Mouse (Mus musculus) liver, embryonic 11.5 days (tissue): ENCODE data around the gene Mrps16. TPM values are rescaled to one million over a fixed set of nuclear protein-coding genes. Genes with fewer than 3 reads are reported as not detected.
A peak's percentile ranks its signal among the peaks of the same experiment; 100 is the strongest.

Source experiments
- ATAC-seq: fragments of 200-750 bp; cut with Nextera tagmentation; replicated peaks from 2 replicates; pipeline ENCODE4 v1.8.0; 2017; ENCODE audit warnings: moderate number of reproducible peaks, mild to moderate bottlenecking, moderate TSS enrichment, moderate library complexity; ENCODE audit not compliant: low FRiP score
- DNase-seq: peaks from one replicate; pipeline ENCODE4 v3.0.0-alpha.2; 2017; ENCODE audit warnings: low spot score
- H3K27ac ChIP-seq: fragments of 300-500 bp; sonication (generic); 2 replicates; pipeline ENCODE4 v1.5.1; 2014; ENCODE audit warnings: mild to moderate bottlenecking, low read depth, low read length, control low read depth
- H3K27me3 ChIP-seq: fragments of 300-500 bp; sonication (generic); replicated peaks from 2 replicates; pipeline ENCODE4 v1.6.1; 2014; ENCODE audit warnings: low read length, mixed read lengths; ENCODE audit not compliant: control insufficient read depth, insufficient read depth
- H3K36me3 ChIP-seq: fragments of 300-500 bp; sonication (generic); 2 replicates; pipeline ENCODE4 v1.6.1; 2014; ENCODE audit warnings: mild to moderate bottlenecking, low read length, moderate library complexity, mixed read lengths; ENCODE audit not compliant: control insufficient read depth, insufficient read depth
- H3K4me1 ChIP-seq: fragments of 300-500 bp; sonication (generic); replicated peaks from 2 replicates; pipeline ENCODE4 v1.6.1; 2014; ENCODE audit warnings: low read length, mixed read lengths; ENCODE audit not compliant: control insufficient read depth, insufficient read depth
- H3K4me2 ChIP-seq: fragments of 300-500 bp; sonication (generic); 2 replicates; pipeline ENCODE4 v1.6.1; 2014; ENCODE audit warnings: mild to moderate bottlenecking, control low read depth, moderate library complexity
- H3K4me3 ChIP-seq: fragments of 300-500 bp; sonication (generic); 2 replicates; pipeline ENCODE4 v1.5.1; 2014; ENCODE audit warnings: low read depth, low read length, control low read depth
- H3K9ac ChIP-seq: fragments of 300-500 bp; sonication (generic); 2 replicates; pipeline ENCODE4 v1.6.1; 2014; ENCODE audit warnings: low read depth, low read length, control low read depth
- H3K9me3 ChIP-seq: fragments of 300-500 bp; sonication (generic); 2 replicates; pipeline ENCODE4 v1.6.1; 2016; ENCODE audit warnings: low read length, inconsistent platforms, mixed read lengths; ENCODE audit not compliant: control insufficient read depth
- WGBS: fragments of 180-500 bp; shearing (Covaris S2); extraction: QIAGEN DNeasy Blood & Tissue Kit; methylation state at CpG from one replicate; pipeline ENCODE4 v1.1.7; 2014; 5-methylcytosine and 5-hydroxymethylcytosine counted together
- polyA plus RNA-seq: library from polyadenylated mRNA; unstranded; fragments of >200 nt; fragmentation: Nextera tagmentation; extraction: Ambion mirVana; gene quantifications from 2 replicates; pipeline ENCODE4 v1.2.1, GENCODE M21; 2014

Mrps16 gene
- polyA plus RNA-seq = 116 and 119 TPM in 2 replicates

GRCm38 (mm10) chr14:20393205-20393913, at the start of gene Mrps16:
TSS of gene Mrps16 (minus strand) at chr14:20393634.
- Histone ChIP-seq H3K4me1 (peaks cover 6% of the 10 kb centered on the region), H3K36me3 (peaks cover 8% of the 10 kb centered on the region; the same call in 1 of the 2 replicates), H3K4me2 (peak within 1 kb of the TSS; percentile 77), H3K9ac (peak within 1 kb of the TSS; percentile 87), H3K9me3 (no peaks in the 10 kb centered on the region), H3K27ac (peak within 1 kb of the TSS; percentile 75), H3K4me3 (peak within 1 kb of the TSS; percentile 77), H3K27me3 (no peaks in the 10 kb centered on the region)
- peak; percentile 93 for ATAC-seq
- under 1% methylated on average over 68 of the region's 68 CpGs for WGBS
- peak; percentile 91 for DNase-seq

GRCm38 (mm10) chr14:20442252-20442651, 48.8 kb upstream of the Mrps16 start:
- ATAC-seq (no peak), DNase-seq (no peak)
- H3K4me1 ChIP-seq = no peaks in the 10 kb centered on the region
- 74% methylated on average over 17 of the region's 17 CpGs for WGBS
- H3K36me3 ChIP-seq = no peaks in the 10 kb centered on the region
- H3K4me3 ChIP-seq = no peak overlapping the region
- no peak overlapping the region for H3K27ac ChIP-seq
- H3K9ac ChIP-seq = no peak overlapping the region
- H3K27me3 ChIP-seq = no peaks in the 10 kb centered on the region
- H3K9me3 ChIP-seq = no peaks in the 10 kb centered on the region
- no peak overlapping the region for H3K4me2 ChIP-seq

GRCm38 (mm10) chr14:20436976-20437375, 43.5 kb upstream of the Mrps16 start:
- ATAC-seq = no peak
- WGBS = 54% methylated on average over 6 of the region's 6 CpGs
- no peaks in the 10 kb centered on the region for H3K9me3 ChIP-seq

GRCm38 (mm10) chr14:20432420-20432819, 39.0 kb upstream of the Mrps16 start:
- no peak for DNase-seq
- Histone ChIP-seq H3K4me2 (no peak overlapping the region), H3K36me3 (no peaks in the 10 kb centered on the region), H3K4me3 (no peak overlapping the region), H3K27ac (no peak overlapping the region), H3K4me1 (no peaks in the 10 kb centered on the region), H3K27me3 (no peaks in the 10 kb centered on the region), H3K9me3 (no peaks in the 10 kb centered on the region), H3K9ac (no peak overlapping the region)
- WGBS = 81% methylated on average over 4 of the region's 4 CpGs
- no peak for ATAC-seq

More at GRCm38 (mm10) chr14:20436976-20437375, 43.5 kb upstream of the Mrps16 start:
- H3K36me3 ChIP-seq = no peaks in the 10 kb centered on the region
- no peaks in the 10 kb centered on the region for H3K4me1 ChIP-seq
- DNase-seq = no peak
- no peak overlapping the region for H3K4me3 ChIP-seq
- H3K9ac ChIP-seq = no peak overlapping the region
- no peak overlapping the region for H3K4me2 ChIP-seq
- H3K27ac ChIP-seq = no peak overlapping the region
- H3K27me3 ChIP-seq = no peaks in the 10 kb centered on the region

GRCm38 (mm10) chr14:20431726-20432125, 38.3 kb upstream of the Mrps16 start:
- Histone ChIP-seq H3K36me3 (no peaks in the 10 kb centered on the region), H3K4me3 (no peak overlapping the region), H3K4me2 (no peak overlapping the region), H3K9me3 (no peaks in the 10 kb centered on the region), H3K27me3 (no peaks in the 10 kb centered on the region), H3K4me1 (no peaks in the 10 kb centered on the region), H3K27ac (no peak overlapping the region), H3K9ac (no peak overlapping the region)
- 69% methylated on average over 6 of the region's 6 CpGs for WGBS
- no peak for DNase-seq
- no peak for ATAC-seq

- no peak overlapping the region for H3K4me3 ChIP-seq
- no peaks in the 10 kb centered on the region for H3K9me3 ChIP-seq
- ATAC-seq = no peak
- H3K36me3 ChIP-seq = no peaks in the 10 kb centered on the region
- H3K27ac ChIP-seq = no peak overlapping the region
- H3K27me3 ChIP-seq = no peaks in the 10 kb centered on the region
- no peaks in the 10 kb centered on the region for H3K4me1 ChIP-seq
- H3K9ac ChIP-seq = no peak overlapping the region
- no peak overlapping the region for H3K4me2 ChIP-seq
- WGBS = 49% methylated on average over 1 of the region's 1 CpGs
- DNase-seq = no peak
Observed at GRCm38 (mm10) chr14:20429833-20430232, 36.4 kb upstream of the Mrps16 start.

- Histone ChIP-seq H3K4me3 (no peak overlapping the region), H3K27me3 (no peaks in the 10 kb centered on the region), H3K4me1 (no peaks in the 10 kb centered on the region), H3K27ac (no peak overlapping the region), H3K9ac (no peak overlapping the region), H3K36me3 (no peaks in the 10 kb centered on the region), H3K4me2 (no peak overlapping the region), H3K9me3 (no peaks in the 10 kb centered on the region)
- ATAC-seq (no peak), DNase-seq (no peak)
- 31% methylated on average over 1 of the region's 1 CpGs for WGBS
Observed at GRCm38 (mm10) chr14:20428593-20428992, 35.2 kb upstream of the Mrps16 start.

- WGBS = 89% methylated on average over 6 of the region's 6 CpGs
- H3K4me3 ChIP-seq = no peak overlapping the region
- H3K9me3 ChIP-seq = no peaks in the 10 kb centered on the region
- no peak overlapping the region for H3K27ac ChIP-seq
- no peaks in the 10 kb centered on the region for H3K27me3 ChIP-seq
- H3K36me3 ChIP-seq = no peaks in the 10 kb centered on the region
- no peaks in the 10 kb centered on the region for H3K4me1 ChIP-seq
- DNase-seq (no peak), ATAC-seq (no peak)
- no peak overlapping the region for H3K9ac ChIP-seq
- no peak overlapping the region for H3K4me2 ChIP-seq
Observed at GRCm38 (mm10) chr14:20423046-20423445, 29.6 kb upstream of the Mrps16 start.

- Histone ChIP-seq H3K27ac (no peak overlapping the region), H3K4me3 (no peak overlapping the region), H3K4me2 (no peak overlapping the region), H3K4me1 (no peaks in the 10 kb centered on the region), H3K27me3 (no peaks in the 10 kb centered on the region), H3K9me3 (no peaks in the 10 kb centered on the region), H3K36me3 (no peaks in the 10 kb centered on the region), H3K9ac (no peak overlapping the region)
- ATAC-seq (no peak), DNase-seq (no peak)
- WGBS = 63% methylated on average over 7 of the region's 7 CpGs
Observed at GRCm38 (mm10) chr14:20422257-20422656, 28.8 kb upstream of the Mrps16 start.
